Mouse (Mus musculus) ES-Bruce4 (cell line): ENCODE measurements around the gene Plscr3.

Source experiments
- CTCF ChIP-seq: IDR thresholded peaks from one replicate; pipeline ENCODE4 v1.8.1; 2011; ENCODE audit warnings: low read depth, low read length
- EP300 ChIP-seq: IDR thresholded peaks from 2 replicates; pipeline ENCODE4 v1.6.1; 2011; ENCODE audit warnings: low read depth, low read length; ENCODE audit not compliant: insufficient read depth
- POLR2A ChIP-seq: IDR thresholded peaks from one replicate; pipeline ENCODE4 v1.8.1; 2011; ENCODE audit warnings: low read length; ENCODE audit not compliant: insufficient read depth

GRCm38 (mm10) chr11:69800138-69800391, 46.1 kb upstream of the Plscr3 start:
- TF ChIP-seq EP300: no peak
- TF ChIP-seq POLR2A: no peak
- no peak for TF ChIP-seq CTCF
